Mouse (Mus musculus): Measurements from ENCODE around the gene Esrra. TPM values are rescaled to one million over a fixed set of nuclear protein-coding genes. Genes with fewer than 3 reads are reported as not detected.

Esrra gene
- polyA plus RNA-seq, 1 experiment: 13.6 TPM

- H3K9me3 ChIP-seq (replicated peaks; ENCODE audit: control insufficient read depth, insufficient read depth, low read length, poor library complexity, severe bottlenecking): no peaks in the 10 kb centered on the region
- no peaks in the 10 kb centered on the region for H3K36me3 ChIP-seq (ENCODE audit: control insufficient read depth, insufficient read depth, low read length, poor library complexity, severe bottlenecking)
- no peak for TF ChIP-seq POLR2A (IDR thresholded peaks at IDR 0.05; ENCODE audit: insufficient read depth, low read length)
- TF ChIP-seq EP300 (IDR thresholded peaks at IDR 0.05; ENCODE audit: insufficient read depth, low read depth, low read length): no peak
- peak; percentile 79 for TF ChIP-seq CTCF (IDR thresholded peaks at IDR 0.05; ENCODE audit: low read depth, low read length)
- H3K4me1 ChIP-seq (ENCODE audit: control insufficient read depth, insufficient read depth, low read length): peaks cover 2% of the 10 kb centered on the region
- no peaks in the 10 kb centered on the region for H3K27me3 ChIP-seq (ENCODE audit: control insufficient read depth, insufficient read depth, low read length, poor library complexity, severe bottlenecking)
- H3K4me3 ChIP-seq (ENCODE audit: low read depth, low read length): peak overlapping the region; percentile 39
- no peak overlapping the region for H3K27ac ChIP-seq (ENCODE audit: insufficient read depth, low read length)
- H3K9ac ChIP-seq (ENCODE audit: low read depth, poor library complexity, severe bottlenecking): peak overlapping the region; percentile 25; the same call in 1 of the 2 replicates
Observed at GRCm38 (mm10) chr19:6924461-6925306, 3.1 kb upstream of the Esrra start.

- Histone ChIP-seq H3K9me3 (replicated peaks; ENCODE audit: control insufficient read depth, insufficient read depth, low read length, poor library complexity, severe bottlenecking) (no peaks in the 10 kb centered on the region), H3K9ac (ENCODE audit: low read depth, poor library complexity, severe bottlenecking) (no peak overlapping the region), H3K4me1 (ENCODE audit: control insufficient read depth, insufficient read depth, low read length) (peaks cover 2% of the 10 kb centered on the region), H3K27me3 (ENCODE audit: control insufficient read depth, insufficient read depth, low read length, poor library complexity, severe bottlenecking) (no peaks in the 10 kb centered on the region), H3K36me3 (ENCODE audit: control insufficient read depth, insufficient read depth, low read length, poor library complexity, severe bottlenecking) (no peaks in the 10 kb centered on the region), H3K27ac (ENCODE audit: insufficient read depth, low read length) (no peak overlapping the region), H3K4me3 (ENCODE audit: low read depth, low read length) (no peak overlapping the region)
- TF ChIP-seq POLR2A (IDR thresholded peaks at IDR 0.05; ENCODE audit: insufficient read depth, low read length) (no peak), EP300 (IDR thresholded peaks at IDR 0.05; ENCODE audit: insufficient read depth, low read depth, low read length) (no peak), CTCF (IDR thresholded peaks at IDR 0.05; ENCODE audit: low read depth, low read length) (no peak)
Observed at GRCm38 (mm10) chr19:6922901-6923735, 1.5 kb upstream of the Esrra start.

GRCm38 (mm10) chr19:6920741-6921636 lies 624 bp downstream of the Esrra start:
- H3K9me3 ChIP-seq (replicated peaks; ENCODE audit: control insufficient read depth, insufficient read depth, low read length, poor library complexity, severe bottlenecking): no peaks in the 10 kb centered on the region
- peak overlapping the region; percentile 12; the same call in 1 of the 2 replicates for H3K27ac ChIP-seq (ENCODE audit: insufficient read depth, low read length)
- no peak for TF ChIP-seq EP300 (IDR thresholded peaks at IDR 0.05; ENCODE audit: insufficient read depth, low read depth, low read length)
- TF ChIP-seq POLR2A (IDR thresholded peaks at IDR 0.05; ENCODE audit: insufficient read depth, low read length): no peak
- TF ChIP-seq CTCF (IDR thresholded peaks at IDR 0.05; ENCODE audit: low read depth, low read length): peak; percentile 24
- peak overlapping the region; percentile 80 for H3K4me3 ChIP-seq (ENCODE audit: low read depth, low read length)
- no peaks in the 10 kb centered on the region for H3K36me3 ChIP-seq (ENCODE audit: control insufficient read depth, insufficient read depth, low read length, poor library complexity, severe bottlenecking)
- peak overlapping the region; percentile 80 for H3K9ac ChIP-seq (ENCODE audit: low read depth, poor library complexity, severe bottlenecking)
- H3K27me3 ChIP-seq (ENCODE audit: control insufficient read depth, insufficient read depth, low read length, poor library complexity, severe bottlenecking): no peaks in the 10 kb centered on the region
- H3K4me1 ChIP-seq (ENCODE audit: control insufficient read depth, insufficient read depth, low read length): peaks cover 2% of the 10 kb centered on the region

- Histone ChIP-seq H3K27me3 (ENCODE audit: control insufficient read depth, insufficient read depth, low read length, poor library complexity, severe bottlenecking) (no peaks in the 10 kb centered on the region), H3K9ac (ENCODE audit: low read depth, poor library complexity, severe bottlenecking) (peak overlapping the region; percentile 80), H3K27ac (ENCODE audit: insufficient read depth, low read length) (no peak overlapping the region), H3K4me1 (ENCODE audit: control insufficient read depth, insufficient read depth, low read length) (peaks cover 2% of the 10 kb centered on the region), H3K36me3 (ENCODE audit: control insufficient read depth, insufficient read depth, low read length, poor library complexity, severe bottlenecking) (no peaks in the 10 kb centered on the region), H3K4me3 (ENCODE audit: low read depth, low read length) (no peak overlapping the region), H3K9me3 (replicated peaks; ENCODE audit: control insufficient read depth, insufficient read depth, low read length, poor library complexity, severe bottlenecking) (no peaks in the 10 kb centered on the region)
- no peak for TF ChIP-seq CTCF (IDR thresholded peaks at IDR 0.05; ENCODE audit: low read depth, low read length)
- no peak for TF ChIP-seq POLR2A (IDR thresholded peaks at IDR 0.05; ENCODE audit: insufficient read depth, low read length)
- TF ChIP-seq EP300 (IDR thresholded peaks at IDR 0.05; ENCODE audit: insufficient read depth, low read depth, low read length): no peak
Observed at GRCm38 (mm10) chr19:6919876-6920740, 1.5 kb downstream of the Esrra start.

- TF ChIP-seq EP300 (IDR thresholded peaks at IDR 0.05; ENCODE audit: insufficient read depth, low read depth, low read length): no peak
- no peak for TF ChIP-seq POLR2A (IDR thresholded peaks at IDR 0.05; ENCODE audit: insufficient read depth, low read length)
- Histone ChIP-seq H3K9me3 (replicated peaks; ENCODE audit: control insufficient read depth, insufficient read depth, low read length, poor library complexity, severe bottlenecking) (no peaks in the 10 kb centered on the region), H3K27me3 (ENCODE audit: control insufficient read depth, insufficient read depth, low read length, poor library complexity, severe bottlenecking) (no peaks in the 10 kb centered on the region), H3K4me3 (ENCODE audit: low read depth, low read length) (no peak overlapping the region), H3K4me1 (ENCODE audit: control insufficient read depth, insufficient read depth, low read length) (peaks cover 2% of the 10 kb centered on the region), H3K36me3 (ENCODE audit: control insufficient read depth, insufficient read depth, low read length, poor library complexity, severe bottlenecking) (no peaks in the 10 kb centered on the region), H3K9ac (ENCODE audit: low read depth, poor library complexity, severe bottlenecking) (no peak overlapping the region), H3K27ac (ENCODE audit: insufficient read depth, low read length) (no peak overlapping the region)
Observed at GRCm38 (mm10) chr19:6919431-6919830, 2.2 kb downstream of the Esrra start.
